Mouse (Mus musculus) ES-E14 (cell line): Measurements from ENCODE around the gene Arhgef11.

Source experiments
- CHD2 ChIP-seq: IDR thresholded peaks from 2 replicates; pipeline ENCODE4 v1.6.1; 2014; ENCODE audit warnings: mild to moderate bottlenecking, low read depth, low read length, inconsistent platforms
- HCFC1 ChIP-seq: IDR thresholded peaks from 2 replicates; pipeline ENCODE4 v1.6.1; 2012; ENCODE audit warnings: low read length, inconsistent platforms, borderline replicate concordance; ENCODE audit not compliant: insufficient read depth
- MAFK ChIP-seq: IDR thresholded peaks from 2 replicates; pipeline ENCODE4 v1.6.1; 2014; ENCODE audit warnings: mild to moderate bottlenecking, low read depth, low read length, inconsistent platforms; ENCODE audit not compliant: insufficient read depth
- ZC3H11A ChIP-seq: IDR thresholded peaks from 2 replicates; pipeline ENCODE4 v1.6.1; 2012; ENCODE audit warnings: low read depth, mild to moderate bottlenecking, inconsistent platforms, low read length, borderline replicate concordance
- ZNF384 ChIP-seq: IDR thresholded peaks from 2 replicates; pipeline ENCODE4 v1.6.1; 2012; ENCODE audit warnings: low read depth, low read length, inconsistent platforms

DNA sequence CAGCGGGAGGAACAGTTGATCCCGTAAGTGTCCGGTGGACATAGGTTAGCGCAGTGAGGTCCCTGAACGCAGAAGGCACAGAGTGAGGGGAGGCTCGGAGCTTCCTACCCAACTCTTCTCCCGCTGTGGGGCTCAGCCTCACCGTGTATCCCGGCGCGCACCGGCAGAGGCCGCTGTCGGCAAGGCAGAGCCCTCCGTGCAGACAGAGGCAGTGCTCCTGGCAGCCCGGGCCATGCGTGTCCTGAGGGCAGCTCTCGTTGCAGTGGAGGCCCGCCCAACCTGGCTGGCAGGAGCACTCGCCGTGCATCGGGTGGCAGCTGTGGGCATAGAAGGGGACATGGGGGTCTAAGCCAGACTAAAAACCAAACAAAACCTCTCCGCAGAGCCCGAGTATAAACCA is 138.6 kb downstream of the Arhgef11 start:
- TF ChIP-seq MAFK: no peak
- TF ChIP-seq HCFC1: no peak
- no peak for TF ChIP-seq CHD2
- no peak for TF ChIP-seq ZNF384
- no peak for TF ChIP-seq ZC3H11A
